Mouse (Mus musculus): ENCODE results near the gene Srsf9. TPM values are rescaled to one million over a fixed set of nuclear protein-coding genes. Genes with fewer than 3 reads are reported as not detected.
"Not testable (repeated sequence)": the region's sequence is repeated elsewhere in the genome, so short reads cannot be mapped to it uniquely, and the experiment has no call there.

Gene Srsf9
- polyA plus RNA-seq (2012; rRNA removed) = 56.7 and 60.4 TPM in 2 replicates

DNA sequence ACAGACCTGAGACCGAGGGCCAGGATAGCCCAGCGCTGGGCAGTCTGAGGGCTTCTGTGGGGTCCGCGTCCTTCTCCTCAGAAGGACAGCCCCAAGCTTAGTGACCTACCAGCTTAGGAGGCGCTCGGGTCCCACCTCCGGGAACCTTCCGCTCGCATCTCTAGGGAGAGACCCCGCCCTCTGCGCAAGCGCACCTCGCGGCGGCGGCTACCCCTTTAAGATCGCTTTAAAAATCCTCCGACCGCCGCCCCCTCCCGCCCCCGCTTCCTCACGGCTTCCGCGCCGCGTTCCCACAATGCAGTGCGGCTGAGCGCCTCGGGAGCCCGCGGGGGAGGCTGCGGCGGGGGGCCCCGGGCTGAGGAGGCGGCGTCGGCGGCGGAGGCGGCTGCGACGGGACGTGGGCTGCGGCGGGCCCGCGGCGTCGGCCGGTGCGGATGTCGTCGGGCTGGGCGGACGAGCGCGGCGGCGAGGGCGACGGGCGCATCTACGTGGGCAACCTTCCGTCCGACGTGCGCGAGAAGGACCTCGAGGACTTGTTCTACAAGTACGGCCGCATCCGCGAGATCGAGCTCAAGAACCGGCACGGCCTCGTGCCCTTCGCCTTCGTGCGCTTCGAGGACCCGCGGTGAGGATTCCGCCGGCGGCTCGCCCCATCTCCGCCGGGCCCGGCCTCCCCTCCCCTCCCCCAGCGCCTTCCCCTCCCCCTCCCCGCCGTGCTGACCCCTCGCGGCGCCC, at the start of gene Srsf9:
Srsf9 (plus strand) TSS at position 303 of the 735 bp plus-strand sequence.
- DNase-seq (ENCODE audit: low spot score) = peak; percentile 94

DNA sequence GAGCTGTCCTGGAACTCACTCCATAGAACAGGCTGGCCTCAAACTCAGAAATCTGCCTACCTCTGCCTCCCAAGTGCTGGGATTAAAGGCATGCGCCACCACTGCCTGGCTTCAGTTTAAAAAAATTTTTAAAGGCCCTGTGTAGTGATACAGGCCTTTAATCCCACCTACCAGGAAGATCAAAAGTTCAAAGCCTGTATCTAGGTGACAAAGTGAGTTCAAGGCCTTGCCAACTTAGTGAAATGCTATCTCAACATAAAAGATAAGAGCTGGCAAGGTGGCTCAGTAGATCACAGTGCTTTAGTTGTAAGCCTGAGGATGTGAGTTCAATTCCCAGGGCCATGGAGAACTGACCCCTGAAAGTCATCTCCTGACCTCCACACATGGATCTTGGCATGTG, 48.9 kb upstream of the Srsf9 start:
- DNase-seq (ENCODE audit: low spot score) = no peak

DNA sequence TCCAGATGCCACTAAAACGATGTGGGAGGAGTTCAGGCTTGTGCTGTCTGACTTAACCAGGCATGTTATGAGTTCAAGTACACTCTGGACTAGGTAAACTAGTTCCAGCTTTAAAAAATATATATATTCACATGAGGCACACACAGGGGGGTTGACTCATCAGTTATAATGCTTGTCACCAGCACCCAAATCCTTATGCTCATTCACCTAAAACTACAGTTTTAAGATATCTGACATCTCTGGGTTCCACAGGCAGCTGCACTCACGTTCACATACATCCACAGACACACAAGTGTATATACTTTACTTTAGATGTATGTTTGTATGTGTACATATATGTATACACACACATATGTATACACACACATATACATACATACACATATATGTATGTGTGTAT, 48.2 kb upstream of the Srsf9 start:
- no peak for DNase-seq (ENCODE audit: low spot score)

DNA sequence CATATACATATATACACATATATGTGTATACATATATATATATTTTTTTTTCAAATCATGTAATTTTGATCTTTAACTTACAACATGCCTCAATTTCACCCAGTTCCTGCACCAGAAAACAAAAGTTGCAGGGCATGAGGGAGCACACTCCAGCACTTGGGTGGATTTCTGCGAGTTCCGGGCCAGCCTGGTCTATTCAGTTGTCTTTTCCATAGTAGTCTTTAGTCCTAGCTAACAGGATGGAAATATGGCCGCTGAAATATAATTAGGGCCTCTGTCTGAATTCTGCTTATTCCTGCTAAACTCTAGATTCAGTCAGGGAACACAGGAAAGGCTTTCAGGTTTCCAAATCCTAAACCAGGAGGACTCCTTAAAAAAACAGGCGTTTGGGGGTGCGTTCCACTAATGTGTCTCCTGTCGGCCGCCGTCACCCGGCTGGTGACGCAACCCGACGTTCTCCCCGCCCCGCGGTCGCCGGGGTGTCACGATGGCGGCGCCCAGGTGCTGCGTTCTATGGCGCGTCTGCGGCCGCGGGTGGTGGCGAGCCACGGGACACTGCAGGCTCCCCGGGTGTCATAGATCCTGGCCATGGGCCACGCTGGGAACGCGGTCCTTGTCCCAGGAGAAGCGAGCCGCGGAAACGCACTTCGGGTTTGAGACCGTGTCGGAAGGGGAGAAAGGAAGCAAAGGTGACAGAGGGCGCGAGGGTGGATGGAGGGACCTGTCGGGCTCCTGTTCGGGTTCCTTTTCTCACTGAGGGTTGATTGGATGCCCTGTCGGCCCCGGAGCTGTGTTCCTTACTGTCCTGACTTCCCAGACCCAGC, 47.5 kb upstream of the Srsf9 start, which contains the start of gene Coq5:
Coq5 (plus strand) TSS at position 441 of the 824 bp plus-strand sequence.
- DNase-seq (ENCODE audit: low spot score) = peak; percentile 84

DNA sequence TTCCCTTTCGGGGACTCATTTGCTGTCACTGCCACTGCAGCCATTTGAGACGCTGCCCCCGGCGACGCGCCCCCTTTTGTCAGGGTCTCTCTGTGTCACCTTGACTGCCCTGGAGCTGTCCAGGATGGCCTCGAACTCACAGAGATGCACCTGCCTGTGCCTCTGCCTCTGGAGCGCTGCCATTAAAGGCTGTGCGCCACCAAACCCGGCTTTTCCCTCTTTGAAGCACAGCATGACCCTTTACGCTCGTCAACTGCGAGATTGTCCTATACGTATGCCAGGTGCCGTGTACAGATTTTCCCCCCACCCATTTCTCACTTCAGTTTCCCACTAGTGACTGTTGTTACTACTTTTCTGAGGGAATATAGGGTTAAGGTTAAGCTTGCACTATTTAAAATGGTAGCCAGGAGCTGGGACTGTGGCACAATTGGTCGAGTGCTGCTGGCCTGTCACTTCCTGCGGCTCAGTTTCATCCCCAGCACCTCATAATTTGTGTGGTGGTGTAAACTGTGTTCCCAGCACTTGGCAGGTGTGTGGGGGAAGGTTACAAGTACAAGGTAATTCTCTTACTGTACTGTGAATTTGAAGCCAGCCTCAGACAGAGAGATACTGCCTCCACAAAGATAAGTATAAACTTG, 46.8 kb upstream of the Srsf9 start:
- no peak for DNase-seq (ENCODE audit: low spot score)

DNA sequence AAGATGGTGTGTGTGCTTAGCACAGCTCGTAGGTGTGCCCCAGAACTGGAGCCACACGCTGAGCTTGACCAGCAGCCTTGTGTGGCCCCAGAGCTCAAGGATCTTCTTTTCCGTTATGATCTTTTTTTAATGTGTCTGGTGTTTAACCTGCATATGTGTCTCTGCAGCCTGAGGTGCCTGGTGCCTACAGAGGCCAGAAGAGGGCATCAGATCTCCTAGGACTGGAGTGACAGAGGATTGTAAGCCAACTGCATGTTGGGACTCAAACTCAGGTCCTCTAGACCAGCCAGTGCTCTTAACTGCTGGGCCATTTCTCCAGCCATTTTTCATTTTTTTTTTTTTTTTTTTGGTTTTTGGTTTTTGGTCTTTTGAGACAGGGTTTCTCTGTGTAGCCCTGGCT, 42.2 kb upstream of the Srsf9 start:
- no peak for DNase-seq (ENCODE audit: low spot score)

DNA sequence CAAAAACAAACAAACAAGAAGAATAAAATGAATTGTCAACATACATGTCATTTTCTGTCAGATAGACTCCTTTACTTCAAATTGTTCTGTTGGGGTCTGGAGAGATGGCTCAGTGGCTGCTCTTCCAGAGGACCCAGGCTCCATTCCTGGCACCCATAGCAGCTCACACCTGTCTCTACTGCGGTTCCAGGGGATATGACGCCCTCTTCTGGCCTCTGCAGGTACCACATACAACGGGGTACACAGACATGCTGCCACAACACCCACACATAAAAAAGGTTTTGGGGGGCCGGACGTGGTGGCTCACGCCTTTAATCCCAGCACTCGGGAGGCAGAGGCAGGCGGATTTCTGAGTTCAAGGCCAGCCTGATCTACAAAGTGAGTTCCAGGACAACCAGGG, 32.8 kb upstream of the Srsf9 start:
- no peak for DNase-seq (ENCODE audit: low spot score)

DNA sequence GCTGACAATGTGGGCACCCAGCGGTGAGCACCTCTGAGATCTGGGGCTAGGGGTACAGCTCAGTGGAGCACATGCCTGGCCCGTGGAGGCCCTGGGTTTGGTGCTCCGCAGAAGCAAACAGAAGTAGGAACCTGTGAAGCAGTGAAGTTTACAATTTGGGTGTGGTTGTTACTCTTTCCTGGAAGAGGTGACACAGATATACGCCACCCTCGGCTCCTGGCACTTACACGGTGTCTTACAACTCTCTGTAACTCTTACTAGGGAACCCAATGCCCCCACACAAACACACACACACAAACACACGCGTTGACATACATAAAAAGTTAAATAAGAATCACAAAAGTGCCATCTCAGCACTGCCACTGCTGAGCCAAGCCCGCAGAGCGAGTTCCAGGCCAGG, 30.6 kb upstream of the Srsf9 start:
- no peak for DNase-seq (ENCODE audit: low spot score)

DNA sequence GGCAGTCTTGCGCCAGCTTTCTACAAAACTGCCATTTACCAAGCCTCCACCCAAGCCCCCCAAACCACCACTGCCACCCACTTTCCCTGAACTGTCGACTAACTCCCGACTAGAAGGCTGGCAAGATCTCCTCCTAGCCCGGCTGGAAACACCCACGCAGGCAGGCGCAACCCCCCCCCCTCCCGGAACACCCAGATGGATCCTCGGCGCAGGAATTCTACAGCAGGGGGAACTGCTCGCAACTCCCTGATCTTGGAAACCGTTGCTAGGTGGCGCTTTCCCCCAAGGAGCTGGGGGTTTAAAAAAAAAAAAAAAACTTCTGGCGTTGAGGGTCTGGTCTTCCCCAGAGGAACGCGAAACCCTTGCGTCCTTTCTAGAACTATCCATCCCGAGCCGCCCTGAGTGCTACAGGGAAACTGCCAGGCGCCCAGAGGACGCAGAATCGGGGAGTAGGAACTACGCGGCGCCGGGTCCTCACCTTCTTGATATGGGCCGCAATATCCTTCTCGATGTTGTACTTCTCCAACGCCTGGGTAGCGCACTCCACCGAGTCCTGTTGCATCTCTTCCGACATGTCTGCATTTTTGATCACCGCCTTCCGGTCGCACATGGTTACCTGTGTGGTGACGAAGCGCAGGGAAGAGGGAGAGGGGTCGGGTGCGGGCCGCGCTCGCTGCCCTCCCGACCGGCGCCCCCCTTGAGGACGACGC, 26.8 kb upstream of the Srsf9 start:
- no peak for DNase-seq (ENCODE audit: low spot score)

DNA sequence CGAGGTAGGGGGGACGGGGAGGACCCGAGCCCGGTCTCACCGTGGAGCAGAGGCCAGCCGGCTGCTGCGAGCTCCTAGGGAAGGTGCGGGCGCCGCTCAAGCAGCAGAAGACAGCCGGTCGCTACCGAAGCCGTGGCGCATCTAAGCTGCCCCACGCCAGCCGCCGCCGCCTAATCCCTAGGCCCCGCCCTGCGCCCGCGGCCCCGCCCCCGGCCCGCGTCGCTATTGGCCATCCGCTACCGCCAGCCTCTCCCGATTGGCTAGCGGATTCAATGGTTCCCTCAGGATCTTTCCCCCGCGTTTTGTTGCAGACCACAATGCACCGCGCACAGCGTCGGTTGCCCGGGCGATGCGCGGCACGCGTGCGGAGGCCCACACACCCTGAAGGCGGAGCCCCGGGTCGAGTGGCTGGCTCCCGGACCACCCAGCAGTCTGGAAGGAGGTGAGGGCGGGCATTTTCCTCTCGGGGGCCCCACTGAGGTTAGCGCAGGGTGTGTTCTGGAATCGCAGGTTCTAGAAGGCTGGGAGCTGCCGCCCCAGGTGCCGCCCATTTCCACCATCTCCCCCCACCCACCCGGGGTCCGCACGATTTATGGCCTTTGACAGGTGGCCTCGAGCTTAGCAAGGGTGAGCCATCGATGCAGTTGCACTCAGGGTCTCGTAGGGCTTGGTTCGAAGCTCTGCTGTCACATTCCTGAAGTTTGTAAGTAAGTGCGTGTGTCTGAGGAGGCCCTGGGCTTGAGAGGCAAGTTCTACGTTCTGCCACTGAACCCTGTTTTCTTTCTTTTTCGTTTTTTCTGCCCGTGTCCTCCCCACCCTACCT, 26.0 kb upstream of the Srsf9 start, which contains the start of gene Dynll1:
Dynll1 (minus strand) TSS at position 208 of the 823 bp plus-strand sequence.
- peak; percentile 99 for DNase-seq (ENCODE audit: low spot score)

DNA sequence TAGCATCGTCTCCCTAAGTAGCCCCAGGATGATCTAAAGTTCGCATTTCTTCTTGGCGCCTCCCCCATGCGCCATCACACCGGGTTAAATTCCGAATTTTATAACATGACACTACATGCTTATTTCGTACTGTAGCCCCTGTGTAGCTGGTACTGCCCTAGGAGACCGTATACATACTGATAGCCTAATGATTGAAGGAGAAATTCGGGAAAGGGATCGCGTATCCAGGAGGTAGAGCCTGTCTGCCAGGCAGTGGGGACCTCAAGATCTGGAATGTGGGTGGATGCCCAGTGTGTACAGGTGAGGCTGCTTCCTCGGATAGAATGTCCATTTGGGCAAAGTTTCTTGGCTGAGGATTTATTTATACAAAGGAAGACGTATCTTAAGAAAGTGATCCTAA, 25.4 kb upstream of the Srsf9 start:
- no peak for DNase-seq (ENCODE audit: low spot score)

DNA sequence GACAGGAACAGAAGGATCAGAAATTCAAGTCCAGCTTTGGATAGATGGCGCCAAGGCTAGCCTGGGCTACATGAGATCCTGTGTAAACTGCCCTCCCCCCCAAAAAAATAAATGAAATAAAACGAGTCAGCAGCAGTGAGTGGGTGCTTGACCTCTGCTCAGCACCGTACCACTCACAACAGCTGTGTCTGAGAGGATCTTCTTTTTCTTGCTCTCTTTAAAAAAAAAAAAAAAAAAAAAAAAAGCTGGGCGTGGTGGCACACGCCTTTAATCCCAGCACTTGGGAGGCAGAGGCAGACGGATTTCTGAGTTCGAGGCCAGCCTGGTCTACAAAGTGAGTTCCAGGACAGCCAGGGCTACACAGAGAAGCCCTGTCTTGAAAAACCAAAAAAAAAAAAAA, 24.8 kb upstream of the Srsf9 start:
- not testable (repeated sequence) for DNase-seq (ENCODE audit: low spot score)

DNA sequence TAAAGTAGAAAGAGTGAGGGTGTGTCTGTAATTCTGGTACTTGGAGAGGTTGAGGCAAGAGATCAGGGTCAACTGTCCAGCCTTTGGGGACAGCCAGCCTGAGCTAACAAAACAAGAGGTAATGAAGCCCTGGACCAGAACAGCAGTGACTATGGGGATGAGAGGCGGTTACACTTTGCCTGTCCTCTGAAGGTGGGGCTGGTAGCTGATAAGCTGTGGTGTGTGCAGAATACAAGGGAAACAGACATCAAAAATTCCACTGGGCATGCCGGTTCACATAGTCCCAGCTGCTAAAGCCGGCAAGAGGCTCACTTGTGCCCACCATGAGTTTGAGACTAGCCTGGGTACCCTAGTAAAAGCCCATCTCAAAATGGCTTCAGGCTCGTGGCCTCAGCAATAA, 14.6 kb upstream of the Srsf9 start:
- DNase-seq (ENCODE audit: low spot score) = no peak

DNA sequence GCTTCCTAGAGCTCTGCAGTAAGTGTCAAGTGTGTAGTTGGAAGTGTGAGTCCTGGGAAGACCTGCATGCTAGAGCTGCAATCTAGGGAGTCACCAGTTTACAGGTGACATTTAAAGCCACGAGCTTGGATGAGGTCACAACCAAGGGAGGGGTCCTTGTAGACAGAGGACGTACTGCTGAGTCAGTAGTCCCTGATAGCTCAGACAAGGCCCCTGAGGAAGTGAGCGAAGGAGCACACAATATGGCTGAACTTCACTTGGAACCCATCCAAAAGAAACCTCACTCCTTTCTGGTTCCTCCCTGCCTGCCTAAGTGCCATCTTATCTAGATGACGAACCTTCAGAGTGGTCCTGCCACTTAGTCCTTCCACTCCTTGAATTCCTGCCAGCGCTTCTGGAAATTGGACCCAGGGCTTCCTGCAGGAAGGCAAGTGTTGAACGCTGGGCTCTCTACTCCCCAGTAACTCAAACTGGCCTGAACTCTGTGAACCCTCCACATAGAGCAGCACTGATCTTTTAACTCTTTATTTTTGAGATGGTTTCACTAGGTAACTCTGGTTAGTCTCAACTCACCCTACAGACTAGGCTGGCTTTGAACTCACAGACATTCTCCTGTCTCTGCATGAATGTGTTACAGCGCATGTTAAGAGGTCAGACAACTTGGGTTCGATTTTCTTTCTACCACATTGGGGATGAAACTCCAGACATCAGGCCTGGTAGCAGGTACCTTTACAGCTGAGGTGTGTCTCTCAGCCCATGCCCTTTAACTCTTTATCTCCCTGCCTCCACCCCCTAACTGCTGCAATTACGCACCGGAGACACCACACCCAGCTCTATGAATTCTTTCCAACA, 13.9 kb upstream of the Srsf9 start:
- no peak for DNase-seq (ENCODE audit: low spot score)

DNA sequence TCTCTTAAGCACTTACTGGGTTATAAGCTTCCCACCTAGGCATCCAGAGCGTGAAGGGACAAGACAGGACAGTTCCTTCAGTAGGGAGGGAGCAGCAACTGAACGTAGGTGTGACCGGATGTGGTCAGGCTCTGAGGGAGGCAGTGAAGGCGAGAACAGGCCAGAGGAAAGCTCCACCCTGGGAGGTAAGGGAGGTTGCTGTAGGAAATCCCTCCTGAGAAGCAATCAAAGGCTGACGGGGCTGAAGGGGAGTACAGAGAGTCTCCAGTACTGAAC, 13.4 kb upstream of the Srsf9 start:
- DNase-seq (ENCODE audit: low spot score) = no peak

DNA sequence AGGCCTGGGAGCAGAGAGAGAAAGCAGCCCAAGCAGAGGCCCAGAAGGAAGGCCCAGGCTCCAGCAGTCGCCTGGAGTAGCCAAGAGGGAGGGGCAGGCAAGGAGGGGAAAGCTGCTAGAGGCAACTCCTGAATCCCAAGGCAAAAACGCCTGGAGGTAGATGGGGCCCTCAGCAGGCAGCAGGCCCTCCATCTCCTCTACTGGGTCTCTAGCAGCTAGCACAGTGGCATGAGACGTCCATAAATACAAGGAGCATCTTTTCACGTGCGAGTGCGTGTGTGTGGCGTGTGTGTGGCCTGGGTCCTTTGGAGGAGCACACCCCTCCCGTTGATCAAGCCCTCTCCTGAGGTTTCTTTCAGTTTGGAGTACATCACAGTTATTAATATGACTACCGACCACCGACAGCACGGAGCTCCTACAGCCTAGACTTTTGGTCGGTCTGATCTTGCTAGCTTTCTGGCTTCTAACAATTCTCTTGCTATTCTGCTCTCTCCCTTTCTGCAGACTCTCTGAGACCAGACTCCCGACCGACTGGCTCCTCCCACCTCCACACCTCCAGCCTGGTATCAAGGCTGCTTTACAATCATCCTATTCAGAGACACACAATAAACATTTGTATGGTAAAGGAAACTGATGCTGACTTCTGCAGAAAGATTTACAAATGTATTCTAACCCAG, 9.9 kb upstream of the Srsf9 start:
- DNase-seq (ENCODE audit: low spot score) = no peak

DNA sequence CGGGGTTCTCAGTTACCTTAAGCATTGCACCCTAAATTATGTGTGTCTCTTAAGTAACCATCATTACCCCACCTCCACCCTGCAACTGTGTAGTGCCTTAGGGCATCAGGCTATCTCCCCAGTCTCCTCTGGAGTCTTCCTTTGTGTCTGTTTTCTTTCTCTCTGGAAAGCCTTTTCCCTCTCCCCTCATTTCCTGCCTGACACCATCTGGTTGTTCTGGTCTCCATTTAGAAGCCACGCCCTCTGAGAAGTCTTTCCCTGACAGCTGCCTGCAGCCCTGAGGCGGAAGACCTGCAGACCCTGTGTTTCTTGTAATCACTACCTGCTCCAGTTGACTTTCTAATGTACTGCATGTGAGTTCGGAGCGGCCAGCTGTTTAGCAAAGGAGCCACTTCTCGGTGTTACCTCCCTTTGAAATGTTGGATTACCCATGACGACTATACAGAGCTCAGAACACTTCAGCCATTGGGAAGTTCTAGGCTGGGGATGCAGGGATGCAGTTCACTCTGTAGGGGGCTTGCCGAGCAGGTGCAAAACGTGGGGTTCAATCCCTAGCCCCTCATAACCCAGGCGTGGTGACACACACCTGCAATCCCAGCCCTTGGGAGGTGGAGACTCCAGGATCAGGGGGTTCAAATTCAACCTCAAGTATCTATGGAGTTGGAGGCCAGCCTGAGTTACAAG, 9.2 kb upstream of the Srsf9 start:
- no peak for DNase-seq (ENCODE audit: low spot score)

DNA sequence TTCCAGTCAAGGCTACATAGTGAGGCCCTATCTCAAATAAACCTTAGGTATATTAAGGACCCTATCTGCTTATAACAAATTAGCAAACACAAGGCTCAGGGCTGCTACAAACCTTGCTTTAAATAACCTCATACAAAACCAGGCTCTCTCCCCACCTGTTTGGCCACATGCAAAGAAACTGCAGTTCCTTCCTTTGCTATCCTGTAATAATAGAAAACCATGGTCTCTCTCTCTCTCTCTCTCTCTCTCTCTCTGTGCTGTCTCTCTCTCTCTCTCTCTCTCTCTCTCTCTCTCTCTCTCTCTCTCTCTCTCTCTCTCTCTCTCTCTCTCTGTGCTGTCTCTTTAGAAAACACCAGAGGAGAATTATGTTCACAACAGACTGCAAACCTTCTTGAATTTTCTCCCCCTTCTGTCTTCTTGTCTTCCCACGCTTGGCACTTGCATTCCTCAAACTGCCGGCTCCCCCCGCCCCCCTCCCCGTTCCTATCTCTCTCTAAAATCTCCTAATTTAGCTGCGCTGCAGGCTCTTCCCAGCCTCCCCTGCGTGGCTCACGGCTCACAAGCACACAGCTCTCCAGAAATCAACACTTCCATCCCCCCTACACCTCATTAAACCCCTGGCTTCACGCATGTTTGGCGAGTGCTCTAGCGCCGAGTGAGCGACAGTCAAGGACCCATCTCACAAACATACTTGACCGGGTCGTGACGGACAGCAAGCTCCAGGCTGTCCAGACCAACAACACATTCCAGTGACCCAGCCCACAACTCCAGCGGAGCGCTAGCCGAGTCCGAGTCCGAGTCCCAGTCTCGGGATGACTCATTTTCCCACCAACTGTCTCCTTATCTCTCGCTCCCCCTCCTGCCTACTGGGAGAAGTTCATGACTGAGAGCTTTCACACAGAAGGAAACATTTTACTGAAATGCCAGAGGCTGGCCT, 7.7 kb upstream of the Srsf9 start:
- DNase-seq (ENCODE audit: low spot score) = peak; percentile 55

All from urinary bladder, adult 2 months (tissue).